Mouse (Mus musculus): ENCODE data around the gene Cntln.
A peak's percentile ranks its signal among the peaks of the same experiment; 100 is the strongest.

Gene Cntln

GRCm38 (mm10) chr4:84884111-84884538, at the start of gene Cntln:
TSS of gene Cntln (plus strand) at chr4:84884309.
- DNase-seq: peak; percentile 97

GRCm38 (mm10) chr4:84836979-84837378, 47.1 kb upstream of the Cntln start:
- DNase-seq: peak; percentile 30

GRCm38 (mm10) chr4:84838545-84838944, 45.6 kb upstream of the Cntln start:
- no peak for DNase-seq

- no peak for DNase-seq
These were observed 44.6 kb upstream of the Cntln start for GRCm38 (mm10) chr4:84839466-84839865.

- no peak for DNase-seq
These were observed 26.5 kb upstream of the Cntln start for GRCm38 (mm10) chr4:84857588-84857987.

- DNase-seq: peak; percentile 70
These were observed 7.8 kb upstream of the Cntln start for GRCm38 (mm10) chr4:84876347-84876746.

- DNase-seq: no peak
These were observed 463 bp upstream of the Cntln start for GRCm38 (mm10) chr4:84883646-84884045.

- DNase-seq: peak; percentile 61
These were observed 596 bp downstream of the Cntln start for GRCm38 (mm10) chr4:84884539-84885270.

GRCm38 (mm10) chr4:84885271-84885540, 1.1 kb downstream of the Cntln start:
- no peak for DNase-seq

GRCm38 (mm10) chr4:84918393-84918792, 34.3 kb downstream of the Cntln start:
- DNase-seq: no peak

- DNase-seq: no peak
These were observed 50.3 kb downstream of the Cntln start for GRCm38 (mm10) chr4:84934342-84934929.

- no peak for DNase-seq
These were observed 58.0 kb downstream of the Cntln start for GRCm38 (mm10) chr4:84942059-84942458.

GRCm38 (mm10) chr4:84942651-84943050, 58.5 kb downstream of the Cntln start:
- no peak for DNase-seq

GRCm38 (mm10) chr4:84944100-84944499, 60.0 kb downstream of the Cntln start:
- no peak for DNase-seq

GRCm38 (mm10) chr4:84946450-84946849, 62.3 kb downstream of the Cntln start:
- no peak for DNase-seq

GRCm38 (mm10) chr4:84976875-84977646, 93.0 kb downstream of the Cntln start:
- DNase-seq: peak; percentile 12

- DNase-seq: no peak
These were observed 111.6 kb downstream of the Cntln start for GRCm38 (mm10) chr4:84995520-84996348.

GRCm38 (mm10) chr4:85005581-85005980, 121.5 kb downstream of the Cntln start:
- DNase-seq: no peak

- DNase-seq: no peak
These were observed 122.7 kb downstream of the Cntln start for GRCm38 (mm10) chr4:85006789-85007188.

- no peak for DNase-seq
These were observed 126.7 kb downstream of the Cntln start for GRCm38 (mm10) chr4:85010846-85011245.

GRCm38 (mm10) chr4:85045748-85046147, 161.6 kb downstream of the Cntln start:
- no peak for DNase-seq

GRCm38 (mm10) chr4:85049933-85050553, 165.9 kb downstream of the Cntln start:
- no peak for DNase-seq

- DNase-seq: no peak
These were observed 170.5 kb downstream of the Cntln start for GRCm38 (mm10) chr4:85054616-85055015.

Measured in lung, postnatal 10 days (tissue).